Mouse (Mus musculus) stomach, postnatal 0 days (tissue): Measurements from ENCODE around the gene Apobec4.

Source experiments
- CTCF ChIP-seq: IDR thresholded peaks from 2 replicates; pipeline ENCODE4 v1.5.1; 2016; ENCODE audit warnings: antibody characterized with exemption, low read depth, mild to moderate bottlenecking, moderate library complexity
- EP300 ChIP-seq: optimal IDR thresholded peaks from 2 replicates; pipeline ENCODE3; 2016; ENCODE audit warnings: antibody characterized with exemption

DNA sequence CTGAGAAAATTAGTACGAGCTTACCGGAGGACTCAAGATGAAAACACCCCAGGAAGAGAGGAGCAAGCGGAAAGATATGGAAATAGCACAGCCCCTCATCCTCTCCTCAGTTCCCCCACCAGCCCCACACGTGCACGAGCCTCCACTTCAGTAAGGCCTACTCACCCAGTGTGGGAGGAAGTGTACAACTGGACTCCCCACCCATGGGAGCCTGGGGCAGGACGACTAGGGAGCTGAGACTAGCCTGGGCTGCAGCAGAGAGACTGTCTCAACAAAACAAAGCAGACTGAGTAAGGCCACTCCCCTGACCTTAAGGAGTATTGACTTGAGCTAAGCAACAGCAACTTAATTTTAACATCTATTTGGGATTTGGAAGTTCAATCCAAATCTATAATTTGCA is 32.2 kb upstream of the Apobec4 start:
- TF ChIP-seq CTCF: no peak
- TF ChIP-seq EP300: no peak
